Mouse (Mus musculus): Measurements from ENCODE around the gene Leap2.

Leap2 gene

DNA sequence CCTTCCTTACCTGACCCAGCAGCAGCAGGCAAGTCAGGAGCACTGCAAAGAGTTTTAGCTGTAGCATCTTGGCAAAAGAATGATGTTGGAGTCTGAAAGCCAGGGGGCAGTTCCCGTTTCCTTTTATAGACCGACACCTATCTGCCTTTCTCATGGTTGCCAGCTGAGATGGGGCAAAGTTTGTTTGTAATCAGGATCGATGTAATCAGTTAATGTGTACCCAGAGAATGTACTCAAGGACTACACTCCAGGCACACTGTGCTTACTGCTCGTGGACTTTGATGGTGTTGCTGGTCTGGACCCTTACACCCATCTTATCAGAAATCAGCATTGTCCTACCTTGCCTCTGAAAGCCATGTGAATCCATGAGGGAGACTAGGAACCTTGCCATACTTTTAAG lies at the start of gene Leap2:
Gene Leap2, minus strand, starts transcription at position 135 of the 400 bp plus-strand sequence.
- no peak for DNase-seq (ENCODE audit: low read depth, low spot score)

GRCm38 (mm10) chr11:53472709-53473108 lies 49.7 kb upstream of the Leap2 start:
- DNase-seq (ENCODE audit: low read depth, low spot score), result no peak

- peak; percentile 75 for DNase-seq (ENCODE audit: low read depth, low spot score)
These were observed 47.2 kb upstream of the Leap2 start, which contains the start of gene Gm9837 for GRCm38 (mm10) chr11:53469968-53470695. Gene Gm9837 (minus strand): TSS chr11:53470479.

DNA sequence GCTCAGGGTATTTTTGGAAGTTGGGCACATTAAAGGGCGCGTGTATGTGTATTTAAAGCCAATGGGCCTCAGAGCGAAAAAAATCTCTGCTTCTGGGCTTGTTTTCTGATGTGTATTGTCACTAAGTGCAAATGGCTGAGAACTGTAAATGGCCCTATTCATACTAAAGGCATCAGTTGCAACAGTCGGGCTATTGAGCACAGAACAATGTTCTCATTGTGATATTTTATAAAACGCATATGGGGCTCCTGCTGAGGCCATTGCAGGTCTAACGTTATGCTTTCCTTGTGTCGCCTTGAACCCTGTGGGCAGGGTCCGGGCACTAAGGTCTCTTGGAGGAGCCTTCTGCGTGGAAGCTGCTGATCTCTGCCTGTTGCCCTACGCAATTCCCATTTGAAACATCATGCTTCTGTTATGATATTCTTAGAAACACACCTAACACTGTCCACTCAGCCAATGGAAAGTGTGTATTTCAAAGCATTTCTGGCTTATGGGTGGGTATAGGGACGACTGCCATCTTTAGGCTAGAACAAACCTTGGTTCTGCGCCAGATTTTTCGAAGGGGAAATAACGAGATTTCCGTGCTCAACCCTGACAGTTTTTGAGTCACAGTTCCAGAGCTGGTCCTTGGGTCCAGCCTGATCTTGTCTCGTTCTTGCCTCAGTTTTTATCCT lies 46.5 kb upstream of the Leap2 start:
- no peak for DNase-seq (ENCODE audit: low read depth, low spot score)

DNA sequence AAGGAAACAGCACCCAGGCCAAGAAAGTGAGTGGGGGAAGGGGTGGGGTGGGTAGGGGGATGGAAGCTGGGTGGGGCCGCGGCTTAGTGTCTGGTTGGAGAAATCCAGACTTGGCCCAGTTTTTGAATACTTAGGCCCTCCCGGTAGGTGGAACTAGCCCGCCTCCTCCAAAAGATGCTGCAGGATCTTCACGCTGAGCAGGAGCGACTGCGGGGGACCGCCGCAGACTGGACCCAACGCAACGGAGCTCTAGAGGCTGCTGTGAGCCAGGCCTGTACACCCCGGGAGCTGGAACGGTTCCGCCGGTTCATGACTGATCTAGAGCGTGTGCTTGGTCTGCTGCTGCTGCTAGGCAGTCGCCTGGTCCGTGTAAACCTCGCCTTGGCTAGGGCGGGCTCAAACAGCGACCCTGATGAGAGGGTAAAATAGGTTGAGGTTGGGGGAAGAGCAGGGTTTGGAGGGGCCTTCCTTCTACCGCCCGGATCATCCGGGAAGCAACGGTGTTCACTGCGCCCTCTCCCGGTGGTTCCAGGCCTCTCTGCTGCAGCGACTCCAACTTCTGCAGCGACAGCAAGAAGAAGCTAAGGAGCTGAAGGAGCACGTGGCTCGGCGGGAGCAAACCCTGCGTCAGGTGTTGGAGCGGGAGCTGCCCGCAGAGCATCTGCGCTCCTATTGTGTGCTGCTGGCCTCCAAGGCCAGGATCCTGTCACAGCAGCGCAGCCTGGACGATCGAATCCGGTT lies 43.4 kb upstream of the Leap2 start:
- DNase-seq (ENCODE audit: low read depth, low spot score), result no peak

GRCm38 (mm10) chr11:53463551-53464424 lies 40.8 kb upstream of the Leap2 start:
- DNase-seq (ENCODE audit: low read depth, low spot score), result no peak

DNA sequence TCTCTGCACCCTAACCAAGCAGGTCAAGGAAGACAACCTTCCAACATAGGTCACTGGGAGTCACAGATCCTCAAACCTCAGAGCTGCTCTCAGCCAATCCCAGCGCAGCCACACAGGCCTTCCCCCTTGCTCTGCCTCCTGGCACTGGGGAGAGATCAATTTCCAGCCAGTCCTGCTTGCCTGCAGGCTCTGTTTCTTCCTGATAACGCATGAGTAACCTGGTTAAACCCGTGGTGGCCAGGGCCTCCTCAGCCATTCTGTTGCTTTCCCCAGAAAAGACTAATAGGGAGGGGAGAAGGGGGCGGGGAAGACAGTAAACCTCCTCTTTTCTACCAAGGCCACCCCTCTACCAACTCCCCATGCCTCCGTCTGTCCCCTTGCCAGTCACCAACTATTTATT lies 38.8 kb upstream of the Leap2 start:
- DNase-seq (ENCODE audit: low read depth, low spot score), result no peak

- no peak for DNase-seq (ENCODE audit: low read depth, low spot score)
These were observed 37.2 kb upstream of the Leap2 start for GRCm38 (mm10) chr11:53460192-53460591.

DNA sequence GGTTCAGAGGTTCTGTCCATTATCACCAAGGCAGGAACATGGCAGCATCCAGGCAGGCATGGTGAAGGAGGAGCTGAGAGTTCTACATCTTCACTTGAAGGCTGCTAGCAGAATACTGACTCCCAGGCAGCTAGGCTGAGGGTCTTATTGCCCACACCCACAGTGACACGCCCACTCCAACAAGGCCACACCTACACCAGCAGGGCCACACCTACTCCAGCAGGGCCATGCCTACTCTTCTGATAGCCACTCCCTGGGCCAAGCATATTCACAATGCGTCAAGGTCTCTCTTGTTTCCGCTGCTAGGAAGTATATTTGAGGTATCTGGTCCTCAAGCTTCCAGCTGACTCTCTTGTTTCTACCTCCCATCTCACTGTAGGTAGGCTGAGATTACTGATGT lies 36.0 kb upstream of the Leap2 start:
- no peak for DNase-seq (ENCODE audit: low read depth, low spot score)

GRCm38 (mm10) chr11:53457372-53457954 lies 34.5 kb upstream of the Leap2 start:
- no peak for DNase-seq (ENCODE audit: low read depth, low spot score)

GRCm38 (mm10) chr11:53456474-53457371 lies 33.8 kb upstream of the Leap2 start, which contains the start of the genes Gm10447 and Shroom1:
Gene Gm10447 (minus strand): TSS chr11:53457110.
Gene Shroom1 (plus strand): TSS chr11:53457205.
- DNase-seq (ENCODE audit: low read depth, low spot score), result no peak

- no peak for DNase-seq (ENCODE audit: low read depth, low spot score)
These were observed 30.1 kb upstream of the Leap2 start for GRCm38 (mm10) chr11:53453031-53453430.

GRCm38 (mm10) chr11:53452396-53452795 lies 29.4 kb upstream of the Leap2 start:
- DNase-seq (ENCODE audit: low read depth, low spot score), result no peak

DNA sequence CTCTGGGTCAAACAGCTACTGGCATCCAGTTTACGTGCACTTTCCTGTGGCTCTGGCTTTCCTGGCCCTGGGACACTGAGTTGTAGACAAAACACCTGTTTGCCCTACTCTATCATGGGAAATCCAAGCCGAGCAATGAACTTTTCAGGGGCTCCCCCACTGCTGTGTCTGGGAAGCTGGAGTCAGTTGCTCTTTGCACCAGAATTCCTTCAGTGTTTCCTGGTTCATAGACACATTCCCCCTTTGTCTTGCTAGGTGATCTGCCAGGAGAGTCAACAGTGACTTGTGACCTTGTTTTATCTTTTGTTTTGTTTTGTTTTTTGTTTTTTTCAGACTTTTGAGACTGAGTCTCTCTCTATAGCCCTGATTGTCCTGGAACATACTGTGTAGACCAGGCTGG lies 28.4 kb upstream of the Leap2 start:
- no peak for DNase-seq (ENCODE audit: low read depth, low spot score)

DNA sequence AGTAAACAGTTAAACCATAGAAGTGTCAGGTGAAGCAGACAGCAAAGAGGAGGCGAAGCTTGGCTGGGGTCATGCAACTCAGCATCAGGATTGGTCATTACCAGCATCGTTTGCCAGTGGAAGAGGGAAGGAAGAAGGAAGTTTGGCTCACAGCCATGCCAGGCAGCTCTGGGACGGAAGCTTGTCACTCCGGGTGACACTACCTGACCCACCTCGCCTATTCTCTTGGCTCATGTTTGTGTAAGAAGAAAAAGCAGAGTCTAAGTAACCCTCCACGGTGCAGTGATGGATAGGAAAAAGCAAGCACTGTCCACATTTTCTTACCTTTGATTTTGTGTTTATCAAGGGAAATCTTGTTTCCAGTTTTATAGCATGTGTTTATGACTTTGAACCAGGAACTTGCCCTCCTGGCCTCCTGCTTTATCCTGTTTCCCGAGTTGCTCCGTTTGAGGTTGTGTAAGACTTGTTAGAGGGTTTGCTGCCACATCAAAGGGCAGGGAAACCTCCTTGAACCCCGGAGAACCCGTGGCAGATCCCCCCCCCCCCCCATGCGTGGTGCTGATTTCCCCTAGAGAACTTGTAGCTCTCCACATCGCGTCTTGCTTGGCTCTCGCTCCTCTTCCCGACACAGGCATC lies 27.2 kb upstream of the Leap2 start:
- no peak for DNase-seq (ENCODE audit: low read depth, low spot score)

GRCm38 (mm10) chr11:53448529-53448928 lies 25.6 kb upstream of the Leap2 start:
- no peak for DNase-seq (ENCODE audit: low read depth, low spot score)

- no peak for DNase-seq (ENCODE audit: low read depth, low spot score)
These were observed 25.0 kb upstream of the Leap2 start for GRCm38 (mm10) chr11:53447996-53448395.

- no peak for DNase-seq (ENCODE audit: low read depth, low spot score)
These were observed 23.2 kb upstream of the Leap2 start for GRCm38 (mm10) chr11:53446183-53446582.

- no peak for DNase-seq (ENCODE audit: low read depth, low spot score)
These were observed 22.6 kb upstream of the Leap2 start for GRCm38 (mm10) chr11:53445562-53445961.

Data from c-Kit-negative CD71-positive TER-119-positive erythroid progenitor cells, embryonic 14.5 days (primary cell).